Mouse (Mus musculus): ENCODE results near the gene Apoe. TPM values are rescaled to one million over a fixed set of nuclear protein-coding genes. Genes with fewer than 3 reads are reported as not detected.

Apoe gene
- polyA plus RNA-seq, 2 experiments, result 365 to 413 TPM

DNA sequence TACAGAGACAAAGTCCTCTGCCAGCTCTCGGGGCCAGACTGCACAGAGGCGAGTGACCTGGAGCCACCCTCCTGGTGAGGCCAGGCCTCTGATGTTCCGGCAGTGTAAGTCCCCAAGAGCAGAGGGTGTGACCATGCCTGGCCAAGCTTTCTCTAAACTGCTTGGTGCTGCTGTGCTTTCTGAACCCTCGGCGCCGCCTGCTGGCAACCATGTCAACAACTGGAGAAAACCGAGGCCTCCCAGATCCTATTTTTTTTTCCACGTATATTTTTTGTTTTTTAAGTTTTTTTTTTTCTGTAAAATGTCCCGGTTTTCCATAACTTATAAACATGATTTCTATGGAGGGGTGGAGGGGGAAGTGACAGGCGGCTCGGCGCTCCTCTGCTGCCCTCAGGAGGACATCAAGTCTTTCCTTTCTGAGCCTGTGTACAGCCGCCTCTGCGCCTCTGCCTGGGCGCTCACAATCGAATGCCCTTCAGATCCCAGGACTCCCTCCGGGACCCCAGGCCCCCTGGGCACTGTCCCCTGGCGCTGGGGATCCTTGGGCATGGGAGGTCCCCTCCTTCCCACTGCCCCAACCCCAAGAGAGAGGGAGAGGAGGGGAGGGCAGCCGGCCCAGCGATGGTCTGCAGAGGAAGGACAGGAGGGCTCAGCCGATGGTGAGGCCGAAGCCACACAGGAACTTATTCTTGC lies 2.2 kb upstream of the Apoe start:
- Histone ChIP-seq H3K27ac (replicated peaks; ENCODE audit: low read depth, low read length) (no peak overlapping the region), H3K36me3 (ENCODE audit: control insufficient read depth, insufficient read depth, low read length) (peaks cover 27% of the 10 kb centered on the region), H3K4me3 (replicated peaks; ENCODE audit: low read length) (no peak overlapping the region), H3K4me1 (ENCODE audit: control insufficient read depth, insufficient read depth, low read length) (peaks cover 16% of the 10 kb centered on the region), H3K9me3 (ENCODE audit: control insufficient read depth, low read length) (no peaks in the 10 kb centered on the region; the same call in 1 of the 2 replicates), H3K4me2 (replicated peaks; ENCODE audit: low read depth, low read length, severe bottlenecking) (no peak overlapping the region), H3K27me3 (ENCODE audit: control insufficient read depth, insufficient read depth, low read length) (no peaks in the 10 kb centered on the region), H3K9ac (ENCODE audit: low read depth, low read length, severe bottlenecking) (no peak overlapping the region)
- WGBS, result 33% methylated on average over 22 of the region's 22 CpGs
- peak; percentile 44 for DNase-seq (ENCODE audit: low spot score)
- no peak for TF ChIP-seq POLR2A (IDR thresholded peaks at IDR 0.05; ENCODE audit: borderline replicate concordance, extremely low read depth, insufficient read depth, insufficient read length)
- no peak for ATAC-seq (ENCODE audit: low FRiP score, low read depth)

DNA sequence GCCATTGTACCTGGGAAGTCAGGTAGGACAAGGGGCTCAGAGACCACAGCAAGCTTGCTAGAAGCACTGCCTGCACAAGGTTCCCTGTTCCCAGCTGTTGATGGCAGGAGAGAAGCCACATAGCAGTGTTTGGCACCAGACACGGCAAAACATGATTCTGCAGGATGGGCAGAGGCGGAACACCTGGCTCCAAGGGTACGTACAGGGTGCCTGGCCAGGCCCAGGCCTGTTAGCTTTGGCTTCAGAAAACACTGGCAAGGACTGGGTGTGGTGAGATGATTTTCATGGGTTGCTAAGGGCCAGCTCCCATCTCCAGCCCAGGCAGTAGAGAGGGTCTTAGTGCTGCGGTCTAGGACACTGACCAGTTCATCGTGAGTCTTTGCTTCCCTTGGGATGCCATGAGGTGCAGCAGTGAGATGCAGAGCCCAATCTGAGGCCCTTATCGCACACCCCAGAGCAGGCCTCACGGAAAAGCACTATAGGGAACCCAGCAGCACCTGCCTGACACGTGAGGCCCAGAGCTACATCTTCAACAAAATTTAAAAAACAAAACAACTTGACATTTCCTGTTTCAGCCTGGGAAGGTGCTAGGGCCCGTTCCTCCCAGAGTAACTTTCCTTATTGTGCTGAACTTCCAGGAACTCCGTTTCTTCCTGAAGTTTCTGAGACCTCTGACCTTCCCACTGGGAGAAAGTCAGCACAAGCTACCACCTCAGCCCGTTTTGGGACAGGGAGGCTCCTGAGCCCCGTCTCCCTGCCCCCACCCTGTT lies 1.5 kb upstream of the Apoe start:
- Histone ChIP-seq H3K9ac (ENCODE audit: low read depth, low read length, severe bottlenecking) (no peak overlapping the region), H3K4me3 (replicated peaks; ENCODE audit: low read length) (no peak overlapping the region), H3K9me3 (ENCODE audit: control insufficient read depth, low read length) (no peaks in the 10 kb centered on the region; the same call in 1 of the 2 replicates), H3K4me1 (ENCODE audit: control insufficient read depth, insufficient read depth, low read length) (peaks cover 16% of the 10 kb centered on the region), H3K4me2 (replicated peaks; ENCODE audit: low read depth, low read length, severe bottlenecking) (no peak overlapping the region), H3K27me3 (ENCODE audit: control insufficient read depth, insufficient read depth, low read length) (no peaks in the 10 kb centered on the region), H3K27ac (replicated peaks; ENCODE audit: low read depth, low read length) (no peak overlapping the region), H3K36me3 (ENCODE audit: control insufficient read depth, insufficient read depth, low read length) (peaks cover 28% of the 10 kb centered on the region)
- WGBS, result 63% methylated on average over 12 of the region's 12 CpGs
- DNase-seq (ENCODE audit: low spot score) (no peak), ATAC-seq (ENCODE audit: low FRiP score, low read depth) (no peak)
- no peak for TF ChIP-seq POLR2A (IDR thresholded peaks at IDR 0.05; ENCODE audit: borderline replicate concordance, extremely low read depth, insufficient read depth, insufficient read length)

GRCm38 (mm10) chr7:19699827-19700148 lies 800 bp upstream of the Apoe start:
- TF ChIP-seq POLR2A (IDR thresholded peaks at IDR 0.05; ENCODE audit: borderline replicate concordance, extremely low read depth, insufficient read depth, insufficient read length), result no peak

DNA sequence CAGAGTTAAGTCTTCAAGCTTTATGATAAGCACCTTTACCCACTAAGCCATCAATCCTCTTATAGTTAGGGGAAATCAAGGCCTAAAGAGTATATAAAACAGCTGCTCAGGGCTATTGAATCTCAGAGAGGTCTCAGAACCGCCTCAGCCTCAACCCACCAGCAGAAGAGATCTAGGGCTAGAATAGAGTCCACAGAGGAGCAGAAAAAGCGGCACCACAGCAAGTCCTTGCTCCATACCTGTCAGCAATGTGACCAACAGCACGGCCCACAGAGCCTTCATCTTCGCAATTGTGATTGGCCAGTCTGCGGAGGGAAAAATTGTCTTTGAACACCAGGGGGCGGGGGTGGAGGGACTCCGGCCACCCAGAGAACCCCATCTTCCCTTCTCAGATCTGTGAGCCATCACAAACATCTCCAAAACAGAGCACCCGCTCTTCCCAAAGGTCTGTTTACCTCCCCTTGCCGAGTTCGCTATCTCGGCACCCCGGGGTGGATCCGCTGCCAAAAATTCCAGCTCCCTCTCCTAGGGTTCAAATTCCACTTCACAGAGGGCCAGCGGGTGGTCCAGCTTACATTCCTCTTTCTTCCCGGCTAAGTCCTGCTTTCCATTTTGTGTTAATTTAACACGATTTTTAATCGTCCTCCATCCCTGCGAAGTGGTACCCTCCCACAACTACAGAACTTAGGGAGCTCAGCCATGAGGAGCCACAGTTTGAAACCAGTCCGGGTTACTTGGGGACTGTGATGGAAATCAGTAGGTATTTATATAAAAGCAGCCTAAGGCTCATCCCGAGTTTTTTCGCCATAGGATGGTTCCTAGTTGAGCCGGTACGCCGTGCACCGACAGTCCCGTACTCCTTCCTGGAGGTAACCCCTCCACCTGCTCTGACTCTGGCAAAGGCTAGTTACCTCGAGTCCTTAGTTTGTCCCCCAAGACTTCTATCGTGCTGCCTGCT lies 760 bp downstream of the Apoe start:
- WGBS, result 3% methylated on average over 28 of the region's 28 CpGs
- H3K27me3 ChIP-seq (ENCODE audit: control insufficient read depth, insufficient read depth, low read length), result no peaks in the 10 kb centered on the region
- no peak for TF ChIP-seq POLR2A (IDR thresholded peaks at IDR 0.05; ENCODE audit: borderline replicate concordance, extremely low read depth, insufficient read depth, insufficient read length)
- H3K9me3 ChIP-seq (ENCODE audit: control insufficient read depth, low read length), result no peaks in the 10 kb centered on the region; the same call in 1 of the 2 replicates
- peaks cover 16% of the 10 kb centered on the region for H3K4me1 ChIP-seq (ENCODE audit: control insufficient read depth, insufficient read depth, low read length)
- peak; percentile 15 for DNase-seq (ENCODE audit: low spot score)
- H3K4me3 ChIP-seq (replicated peaks; ENCODE audit: low read length), result peak overlapping the region; percentile 31
- H3K36me3 ChIP-seq (ENCODE audit: control insufficient read depth, insufficient read depth, low read length), result peaks cover 15% of the 10 kb centered on the region
- no peak overlapping the region for H3K27ac ChIP-seq (replicated peaks; ENCODE audit: low read depth, low read length)
- peak overlapping the region; percentile 73 for H3K4me2 ChIP-seq (replicated peaks; ENCODE audit: low read depth, low read length, severe bottlenecking)
- H3K9ac ChIP-seq (ENCODE audit: low read depth, low read length, severe bottlenecking), result peak overlapping the region; percentile 53
- ATAC-seq (ENCODE audit: low FRiP score, low read depth), result no peak

More at GRCm38 (mm10) chr7:19699827-19700148, 800 bp upstream of the Apoe start:
- no peak overlapping the region for H3K4me3 ChIP-seq (replicated peaks; ENCODE audit: low read length)
- DNase-seq (ENCODE audit: low spot score), result no peak
- H3K9ac ChIP-seq (ENCODE audit: low read depth, low read length, severe bottlenecking), result no peak overlapping the region
- H3K27me3 ChIP-seq (ENCODE audit: control insufficient read depth, insufficient read depth, low read length), result no peaks in the 10 kb centered on the region
- 78% methylated on average over 4 of the region's 4 CpGs for WGBS
- no peak for ATAC-seq (ENCODE audit: low FRiP score, low read depth)
- H3K27ac ChIP-seq (replicated peaks; ENCODE audit: low read depth, low read length), result no peak overlapping the region
- no peaks in the 10 kb centered on the region; the same call in 1 of the 2 replicates for H3K9me3 ChIP-seq (ENCODE audit: control insufficient read depth, low read length)
- no peak overlapping the region for H3K4me2 ChIP-seq (replicated peaks; ENCODE audit: low read depth, low read length, severe bottlenecking)
- peaks cover 23% of the 10 kb centered on the region for H3K36me3 ChIP-seq (ENCODE audit: control insufficient read depth, insufficient read depth, low read length)
- peaks cover 16% of the 10 kb centered on the region for H3K4me1 ChIP-seq (ENCODE audit: control insufficient read depth, insufficient read depth, low read length)

All from limb, embryonic 14.5 days (tissue).